Mouse (Mus musculus): Measurements from ENCODE around the gene Mtnr1b.

The Mtnr1b gene

GRCm38 (mm10) chr9:15800402-15800801 lies 74.0 kb downstream of the Mtnr1b start:
- no peak for DNase-seq

- no peak for DNase-seq
Observed at GRCm38 (mm10) chr9:15794408-15794807, 79.9 kb downstream of the Mtnr1b start.

- DNase-seq: no peak
Observed at GRCm38 (mm10) chr9:15792076-15792475, 82.3 kb downstream of the Mtnr1b start.

DNA sequence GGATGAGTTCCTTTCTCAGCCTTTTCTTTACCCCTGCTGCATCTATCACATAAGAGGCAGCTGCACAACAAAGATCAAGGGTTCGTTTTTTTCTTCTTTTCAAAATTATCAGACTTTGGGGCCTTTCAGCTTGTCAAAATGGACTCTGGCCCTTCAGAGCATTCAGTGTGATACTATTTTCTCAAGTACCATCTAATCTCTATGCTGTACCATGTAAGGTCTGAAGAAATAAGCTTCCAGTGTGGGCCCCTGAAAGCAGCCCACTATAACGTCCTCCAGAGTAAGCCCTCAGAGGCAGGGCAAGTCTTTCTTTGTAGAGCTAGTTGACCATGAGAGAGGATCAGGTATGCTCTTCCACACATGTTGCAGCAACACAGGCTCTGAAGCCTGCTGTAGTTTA lies 87.7 kb downstream of the Mtnr1b start:
- no peak for DNase-seq

DNA sequence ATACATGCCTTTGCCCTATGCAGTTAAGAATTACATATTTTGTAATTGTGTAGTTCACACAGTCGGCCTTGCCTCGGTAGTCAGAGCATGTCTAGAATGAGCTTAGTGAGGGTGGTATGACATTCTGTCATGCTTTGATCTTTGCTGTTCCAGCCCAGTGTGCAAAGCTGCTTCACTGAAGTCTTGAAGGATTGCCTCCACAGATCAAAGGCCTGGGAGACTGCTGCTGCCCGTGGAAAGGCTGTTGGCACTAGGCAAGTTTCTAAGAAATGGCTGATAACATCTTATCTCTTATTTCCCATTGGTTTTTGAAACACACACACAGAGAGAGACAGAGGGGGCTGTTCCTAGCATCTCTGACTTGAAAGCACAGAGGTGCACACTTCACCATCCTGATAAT lies 88.2 kb downstream of the Mtnr1b start:
- no peak for DNase-seq

DNA sequence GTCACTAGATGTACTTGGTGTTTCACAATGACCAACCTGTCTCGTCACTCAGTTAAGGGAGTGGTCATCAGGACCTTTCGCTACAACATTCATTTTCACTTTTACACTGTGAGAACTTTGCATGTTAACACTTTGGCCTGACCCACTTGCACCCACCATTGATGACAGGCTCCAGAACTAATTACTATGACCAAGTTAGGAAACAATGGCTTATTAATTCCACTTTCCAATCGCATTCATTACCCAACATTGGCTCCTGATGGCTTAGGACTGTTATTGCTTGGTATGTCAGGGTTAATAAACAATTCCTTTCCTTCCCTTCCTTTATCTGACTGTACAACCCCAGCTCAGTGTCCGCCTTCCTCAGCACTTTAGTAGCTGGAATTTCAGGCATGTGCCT lies 92.4 kb downstream of the Mtnr1b start:
- no peak for DNase-seq

GRCm38 (mm10) chr9:15774911-15775310 lies 99.4 kb downstream of the Mtnr1b start:
- no peak for DNase-seq
